Mouse (Mus musculus) myocyte (in vitro differentiated cells): ENCODE data around the gene Psmd2.
A peak's percentile ranks its signal among the peaks of the same experiment; 100 is the strongest.

Experiments
- MAX ChIP-seq: IDR thresholded peaks from one replicate; pipeline ENCODE4 v1.6.1; 2011; ENCODE audit warnings: low read depth, mild to moderate bottlenecking, control low read depth
- MYOD1 ChIP-seq, 3 experiments: IDR thresholded peaks; one replicate each; pipeline ENCODE4 v1.6.1; 2011; ENCODE audit warnings: control low read depth in 2 of 3, low read depth in 2 of 3, mild to moderate bottlenecking in 2 of 3, moderate library complexity in 1 of 3; ENCODE audit not compliant: insufficient read length in 2 of 3, control insufficient read depth in 1 of 3
- POLR2A ChIP-seq: IDR thresholded peaks from one replicate; pipeline ENCODE4 v1.6.1; 2011; ENCODE audit warnings: low read depth, mild to moderate bottlenecking, control low read depth, moderate library complexity; ENCODE audit not compliant: insufficient read length
- POLR2AphosphoS2 ChIP-seq: IDR thresholded peaks from one replicate; pipeline ENCODE4 v1.6.1; 2011; ENCODE audit warnings: low read depth, control low read depth; ENCODE audit not compliant: insufficient read length
- TCF3 ChIP-seq: IDR thresholded peaks from one replicate; pipeline ENCODE4 v1.6.1; 2011; ENCODE audit warnings: low read depth, control low read depth; ENCODE audit not compliant: insufficient read length

- TF ChIP-seq POLR2A (peak; percentile 91), MYOD1 (IDR thresholded peaks at IDR 0.05; ENCODE audit: control insufficient read depth in 1 of 3, insufficient read length in 2 of 3, low read depth in 2 of 3) (peak in 1 of 3 experiments; percentile 27), TCF3 (no peak), MAX (no peak), POLR2AphosphoS2 (peak; percentile 82)
Measured at GRCm38 (mm10) chr16:20672500-20672902, 21.0 kb downstream of the Psmd2 start.
